1 mouse cellular context compared by ENCODE assay signal in the genomic region with DNA sequence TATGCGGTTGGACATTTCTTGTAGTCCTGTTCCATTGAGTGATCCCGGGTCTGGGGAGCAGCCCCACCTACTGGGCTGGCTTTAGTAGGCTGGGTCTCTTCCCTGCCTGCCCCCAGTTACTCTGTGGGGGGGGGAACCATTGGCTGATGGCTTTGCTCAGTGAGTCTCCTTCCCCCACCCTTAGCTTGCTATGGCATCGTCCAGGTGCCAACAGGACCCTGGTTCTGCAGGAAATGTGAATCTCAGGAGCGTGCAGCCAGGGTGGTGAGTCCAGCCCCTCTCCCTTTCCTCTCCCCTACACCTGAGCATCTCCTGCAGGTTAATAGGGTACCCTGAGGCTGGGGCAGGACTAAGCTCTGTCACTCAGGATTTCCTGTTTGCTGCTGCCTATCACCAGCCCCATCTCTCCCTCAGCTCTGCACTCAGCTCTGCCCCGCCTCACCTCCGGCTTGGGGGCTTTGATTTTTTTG.
TF ChIP-seq lines count a peak whose summit lies in the region.

No protein-coding gene starts in this region.

TF ChIP-seq in MEL, 35 proteins besides CTCF, POLR2A, EP300 and RAD21:
- no peak for TF ChIP-seq NELFE (IDR thresholded peaks at IDR 0.05; ENCODE audit: low read depth, low read length)
- TF ChIP-seq RCOR1 (IDR thresholded peaks at IDR 0.05; ENCODE audit: low read depth, low read length): peak; percentile 54; the same call in 1 of the 2 replicates
- TF ChIP-seq TBP (IDR thresholded peaks at IDR 0.05; ENCODE audit: low read depth, low read length): no peak
- TF ChIP-seq KAT2A (conservative IDR thresholded peaks at IDR 0.05; ENCODE audit: low read depth, low read length): no peak
- no peak for TF ChIP-seq USF2 (IDR thresholded peaks at IDR 0.05; ENCODE audit: borderline replicate concordance in 1 of 2, insufficient read depth in 1 of 2, low read depth in 1 of 2, low read length in 2 of 2)
